Mouse (Mus musculus): Measurements from ENCODE around the gene Tro. TPM values are rescaled to one million over a fixed set of nuclear protein-coding genes. Genes with fewer than 3 reads are reported as not detected.

The Tro gene
- 15.7 and 16.4 TPM in 2 replicates for polyA plus RNA-seq (2015; fragmentation: Nextera tagmentation; extraction: Ambion mirVana)

GRCm38 (mm10) chrX:150656908-150657796 lies at the start of gene Tro:
TSS of gene Tro (minus strand) at chrX:150657583.
- 25% methylated on average over 37 of the region's 37 CpGs for WGBS
- no peaks in the 10 kb centered on the region for H3K36me3 ChIP-seq
- H3K27me3 ChIP-seq, result peaks cover 9% of the 10 kb centered on the region; the same call in 1 of the 2 replicates
- peak within 1 kb of the TSS; percentile 58 for H3K4me2 ChIP-seq
- ATAC-seq (ENCODE audit: borderline replicate concordance, extremely low read depth, low FRiP score, low TSS enrichment), result peak; percentile 80; the same call in 1 of the 2 replicates
- H3K9ac ChIP-seq, result peak within 1 kb of the TSS; percentile 37
- H3K9me3 ChIP-seq, result no peaks in the 10 kb centered on the region
- H3K4me3 ChIP-seq, result peak within 1 kb of the TSS; percentile 48
- H3K4me1 ChIP-seq, result no peaks in the 10 kb centered on the region
- H3K27ac ChIP-seq, result no peak within 1 kb of the TSS

GRCm38 (mm10) chrX:150677505-150677904 lies 20.1 kb upstream of the Tro start:
- H3K4me3 ChIP-seq, result no peak overlapping the region

DNA sequence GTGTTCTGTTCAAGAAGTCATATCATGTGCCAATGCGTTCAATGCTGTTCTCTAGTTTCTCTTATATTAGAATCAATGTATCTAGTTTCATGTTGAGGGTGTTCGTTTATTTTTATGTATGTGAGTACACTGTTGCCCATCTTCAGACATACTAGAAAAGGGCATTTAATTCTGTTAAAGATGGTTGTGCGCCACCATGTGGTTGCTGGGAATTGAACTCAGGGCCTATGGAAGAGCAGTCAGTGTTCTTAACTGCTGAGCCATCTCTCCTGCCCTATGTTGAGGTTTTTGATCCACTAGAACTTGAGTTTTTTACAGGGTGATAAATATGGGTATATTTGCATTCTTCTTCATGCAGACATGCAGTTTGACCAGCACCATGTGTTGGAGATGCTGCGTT lies 5.4 kb upstream of the Tro start:
- no peak for ATAC-seq (ENCODE audit: borderline replicate concordance, extremely low read depth, low FRiP score, low TSS enrichment)
- Histone ChIP-seq H3K4me3 (no peak overlapping the region), H3K9me3 (no peaks in the 10 kb centered on the region), H3K27ac (no peak overlapping the region), H3K4me1 (no peaks in the 10 kb centered on the region), H3K9ac (no peak overlapping the region), H3K27me3 (peaks cover 9% of the 10 kb centered on the region; the same call in 1 of the 2 replicates), H3K4me2 (no peak overlapping the region), H3K36me3 (no peaks in the 10 kb centered on the region)
- 32% methylated on average over 4 of the region's 4 CpGs for WGBS

More at GRCm38 (mm10) chrX:150677505-150677904, 20.1 kb upstream of the Tro start:
- no peaks in the 10 kb centered on the region for H3K27me3 ChIP-seq
- H3K4me1 ChIP-seq, result no peaks in the 10 kb centered on the region
- H3K27ac ChIP-seq, result no peak overlapping the region
- H3K4me2 ChIP-seq, result no peak overlapping the region
- no peaks in the 10 kb centered on the region for H3K9me3 ChIP-seq
- WGBS, result 47% methylated on average over 1 of the region's 1 CpGs
- ATAC-seq (ENCODE audit: borderline replicate concordance, extremely low read depth, low FRiP score, low TSS enrichment), result no peak
- H3K9ac ChIP-seq, result no peak overlapping the region
- no peaks in the 10 kb centered on the region for H3K36me3 ChIP-seq

- 34% methylated on average over 3 of the region's 3 CpGs for WGBS
- Histone ChIP-seq H3K4me3 (0 out of 2 replicates have a peak overlapping the region, but pooled peaks have one; percentile 48), H3K4me2 (peak overlapping the region; percentile 58)
Observed at GRCm38 (mm10) chrX:150657797-150658118, 375 bp upstream of the Tro start.

DNA sequence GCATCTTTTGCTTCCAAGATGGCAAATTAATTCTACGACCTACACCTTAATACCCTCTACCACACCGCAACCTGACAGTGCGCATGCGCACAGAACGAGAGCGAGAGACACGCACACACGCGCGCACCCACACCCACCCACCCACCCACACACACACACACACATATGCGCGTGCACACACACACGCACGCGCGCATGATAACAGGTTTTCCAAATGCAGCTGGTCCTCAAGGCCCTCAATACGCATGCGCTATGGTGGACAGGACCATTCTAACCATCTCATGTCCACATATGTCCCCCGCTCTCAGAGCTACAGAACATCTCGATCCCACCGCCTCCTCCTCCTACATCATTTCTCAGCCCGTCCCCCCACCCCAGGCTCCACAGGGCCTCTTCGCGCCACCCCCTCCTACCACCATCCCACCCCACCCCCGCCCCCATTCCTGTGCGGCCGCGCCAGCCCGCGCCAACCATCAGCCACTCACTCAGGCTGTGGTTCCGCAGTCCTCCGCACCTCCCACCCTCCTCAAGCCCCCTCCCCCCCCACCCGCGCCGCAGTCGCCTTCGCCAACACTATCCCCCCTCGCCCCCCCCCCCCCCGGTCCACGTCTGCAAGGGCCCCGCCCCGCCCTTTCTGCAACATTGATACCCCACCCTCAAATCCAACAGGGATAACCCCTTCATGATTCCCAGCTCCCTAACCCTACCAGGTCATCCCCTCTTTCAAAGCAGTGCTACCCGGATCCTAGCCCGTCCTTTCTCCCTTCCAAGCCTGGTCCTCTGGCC lies 1.1 kb downstream of the Tro start:
- no peak overlapping the region for H3K27ac ChIP-seq

More at GRCm38 (mm10) chrX:150657797-150658118, 375 bp upstream of the Tro start:
- no peak overlapping the region for H3K27ac ChIP-seq
- H3K9me3 ChIP-seq, result no peaks in the 10 kb centered on the region
- no peaks in the 10 kb centered on the region for H3K36me3 ChIP-seq
- no peaks in the 10 kb centered on the region for H3K4me1 ChIP-seq
- H3K27me3 ChIP-seq, result peaks cover 9% of the 10 kb centered on the region; the same call in 1 of the 2 replicates
- H3K9ac ChIP-seq, result no peak overlapping the region
- no peak for ATAC-seq (ENCODE audit: borderline replicate concordance, extremely low read depth, low FRiP score, low TSS enrichment)

GRCm38 (mm10) chrX:150636421-150636820 lies 21.0 kb downstream of the Tro start:
- no peak for ATAC-seq (ENCODE audit: borderline replicate concordance, extremely low read depth, low FRiP score, low TSS enrichment)
- no peak overlapping the region for H3K4me3 ChIP-seq
- no peak overlapping the region for H3K9ac ChIP-seq
- no peak overlapping the region for H3K4me2 ChIP-seq
- no peaks in the 10 kb centered on the region for H3K4me1 ChIP-seq
- no peaks in the 10 kb centered on the region for H3K27me3 ChIP-seq
- no peaks in the 10 kb centered on the region for H3K36me3 ChIP-seq
- H3K9me3 ChIP-seq, result no peaks in the 10 kb centered on the region
- 60% methylated on average over 1 of the region's 1 CpGs for WGBS
- H3K27ac ChIP-seq, result no peak overlapping the region

More for the DNA sequence above, 1.1 kb downstream of the Tro start:
- no peaks in the 10 kb centered on the region for H3K9me3 ChIP-seq
- peak; percentile 55; the same call in 1 of the 2 replicates for ATAC-seq (ENCODE audit: borderline replicate concordance, extremely low read depth, low FRiP score, low TSS enrichment)
- 32% methylated on average over 32 of the region's 44 CpGs for WGBS
- peak overlapping the region; percentile 58 for H3K4me2 ChIP-seq
- peak overlapping the region; percentile 48 for H3K4me3 ChIP-seq
- H3K27me3 ChIP-seq, result peaks cover 9% of the 10 kb centered on the region; the same call in 1 of the 2 replicates
- no peaks in the 10 kb centered on the region for H3K4me1 ChIP-seq
- H3K36me3 ChIP-seq, result no peaks in the 10 kb centered on the region
- peak overlapping the region; percentile 37 for H3K9ac ChIP-seq

DNA sequence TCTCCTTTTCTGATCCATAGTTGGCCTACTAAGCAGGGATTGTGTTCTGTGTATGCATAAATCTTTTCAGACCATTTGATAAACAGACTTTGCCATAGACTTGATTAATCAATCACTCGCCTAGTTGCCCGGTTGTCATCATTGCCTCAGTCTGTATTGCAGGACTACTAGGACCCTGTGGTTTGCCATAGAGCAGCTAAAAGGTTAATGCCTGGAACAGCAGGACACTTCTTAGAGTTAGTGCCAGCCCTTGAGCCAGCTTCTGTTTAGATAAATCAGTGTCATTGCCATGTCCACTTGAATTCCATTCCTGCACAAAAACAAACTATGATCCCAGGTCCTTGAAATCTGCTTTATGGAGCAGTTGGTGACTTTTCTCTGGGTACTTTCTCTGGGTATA lies 58.5 kb downstream of the Tro start:
- H3K4me2 ChIP-seq, result no peak overlapping the region
- H3K27me3 ChIP-seq, result no peaks in the 10 kb centered on the region
- no peak overlapping the region for H3K4me3 ChIP-seq
- 63% methylated on average over 2 of the region's 2 CpGs for WGBS
- ATAC-seq (ENCODE audit: borderline replicate concordance, extremely low read depth, low FRiP score, low TSS enrichment), result no peak
- H3K9ac ChIP-seq, result no peak overlapping the region
- no peaks in the 10 kb centered on the region for H3K9me3 ChIP-seq
- no peaks in the 10 kb centered on the region for H3K4me1 ChIP-seq
- no peaks in the 10 kb centered on the region for H3K36me3 ChIP-seq
- no peak overlapping the region for H3K27ac ChIP-seq

Other genes with a start within 250 kb of the Tro start
- 35.2 and 36.5 TPM in 2 replicates for gene Tmem29, start 198.4 kb downstream of the Tro start, polyA plus RNA-seq (2015; fragmentation: Nextera tagmentation; extraction: Ambion mirVana)
- gene Alas2, start 110.2 kb downstream of the Tro start, polyA plus RNA-seq (2015; fragmentation: Nextera tagmentation; extraction: Ambion mirVana), result 127 and 133 TPM in 2 replicates
- 6.9 TPM in 2 replicates for gene Pfkfb1, start 69.4 kb downstream of the Tro start, polyA plus RNA-seq (2015; fragmentation: Nextera tagmentation; extraction: Ambion mirVana)
- 21.8 and 24.1 TPM in 2 replicates for gene Apex2, start 67.7 kb downstream of the Tro start, polyA plus RNA-seq (2015; fragmentation: Nextera tagmentation; extraction: Ambion mirVana)
- 908 and 926 TPM in 2 replicates for gene Maged2, start 156.8 kb upstream of the Tro start, polyA plus RNA-seq (2015; fragmentation: Nextera tagmentation; extraction: Ambion mirVana)

Measured in lung, embryonic 15.5 days (tissue).